Mouse (Mus musculus) heart, embryonic 11.5 days (tissue): ENCODE data around the gene Gm17387. TPM values are rescaled to one million over a fixed set of nuclear protein-coding genes. Genes with fewer than 3 reads are reported as not detected.
"Not testable (repeated sequence)": the region's sequence is repeated elsewhere in the genome, so short reads cannot be mapped to it uniquely, and the experiment has no call there.

Source experiments
- ATAC-seq: fragments of 200-750 bp; cut with Nextera tagmentation; replicated peaks from 2 replicates; pipeline ENCODE4 v1.8.0; 2017; ENCODE audit warnings: moderate library complexity; ENCODE audit not compliant: insufficient number of reproducible peaks, low FRiP score, low TSS enrichment
- H3K27ac ChIP-seq: fragments of 300-500 bp; sonication (generic); 2 replicates; pipeline ENCODE4 v1.5.1; 2014; ENCODE audit warnings: mild to moderate bottlenecking, low read depth, low read length
- H3K27me3 ChIP-seq: fragments of 300-500 bp; sonication (generic); 2 replicates; pipeline ENCODE4 v1.6.1; 2014; ENCODE audit warnings: mild to moderate bottlenecking, low read length, mixed read lengths; ENCODE audit not compliant: control insufficient read depth, insufficient read depth
- H3K36me3 ChIP-seq: fragments of 300-500 bp; sonication (generic); 2 replicates; pipeline ENCODE4 v1.6.1; 2014; ENCODE audit warnings: mild to moderate bottlenecking, low read length, moderate library complexity, mixed read lengths; ENCODE audit not compliant: control insufficient read depth, insufficient read depth
- H3K4me1 ChIP-seq: fragments of 300-500 bp; sonication (generic); 2 replicates; pipeline ENCODE4 v1.6.1; 2014; ENCODE audit warnings: low read length; ENCODE audit not compliant: control insufficient read depth, insufficient read depth
- H3K4me2 ChIP-seq: fragments of 300-500 bp; sonication (generic); 2 replicates; pipeline ENCODE4 v1.6.1; 2014; ENCODE audit warnings: mild to moderate bottlenecking, moderate library complexity
- H3K4me3 ChIP-seq: fragments of 300-500 bp; sonication (generic); 2 replicates; pipeline ENCODE4 v1.5.1; 2014; ENCODE audit warnings: low read depth, low read length
- H3K9ac ChIP-seq: fragments of 300-500 bp; sonication (generic); 2 replicates; pipeline ENCODE4 v1.6.1; 2014; ENCODE audit warnings: mild to moderate bottlenecking, low read depth, low read length, moderate library complexity
- H3K9me3 ChIP-seq: fragments of 300-500 bp; sonication (generic); replicated peaks from 2 replicates; pipeline ENCODE4 v1.6.1; 2016; ENCODE audit warnings: low read length; ENCODE audit not compliant: control insufficient read depth
- WGBS: fragments of 180-500 bp; shearing (Covaris S2); extraction: QIAGEN DNeasy Blood & Tissue Kit; methylation state at CpG from one replicate; pipeline ENCODE4 v1.1.7; 2014; ENCODE audit not compliant: insufficient replicate concordance; 5-methylcytosine and 5-hydroxymethylcytosine counted together
- polyA plus RNA-seq: library from polyadenylated mRNA; unstranded; fragments of >200 nt; fragmentation: Nextera tagmentation; extraction: Ambion mirVana; gene quantifications from 2 replicates; pipeline ENCODE4 v1.2.1, GENCODE M21; 2014

The Gm17387 gene
- polyA plus RNA-seq, 1 experiment from 2014 or later: not detected

DNA sequence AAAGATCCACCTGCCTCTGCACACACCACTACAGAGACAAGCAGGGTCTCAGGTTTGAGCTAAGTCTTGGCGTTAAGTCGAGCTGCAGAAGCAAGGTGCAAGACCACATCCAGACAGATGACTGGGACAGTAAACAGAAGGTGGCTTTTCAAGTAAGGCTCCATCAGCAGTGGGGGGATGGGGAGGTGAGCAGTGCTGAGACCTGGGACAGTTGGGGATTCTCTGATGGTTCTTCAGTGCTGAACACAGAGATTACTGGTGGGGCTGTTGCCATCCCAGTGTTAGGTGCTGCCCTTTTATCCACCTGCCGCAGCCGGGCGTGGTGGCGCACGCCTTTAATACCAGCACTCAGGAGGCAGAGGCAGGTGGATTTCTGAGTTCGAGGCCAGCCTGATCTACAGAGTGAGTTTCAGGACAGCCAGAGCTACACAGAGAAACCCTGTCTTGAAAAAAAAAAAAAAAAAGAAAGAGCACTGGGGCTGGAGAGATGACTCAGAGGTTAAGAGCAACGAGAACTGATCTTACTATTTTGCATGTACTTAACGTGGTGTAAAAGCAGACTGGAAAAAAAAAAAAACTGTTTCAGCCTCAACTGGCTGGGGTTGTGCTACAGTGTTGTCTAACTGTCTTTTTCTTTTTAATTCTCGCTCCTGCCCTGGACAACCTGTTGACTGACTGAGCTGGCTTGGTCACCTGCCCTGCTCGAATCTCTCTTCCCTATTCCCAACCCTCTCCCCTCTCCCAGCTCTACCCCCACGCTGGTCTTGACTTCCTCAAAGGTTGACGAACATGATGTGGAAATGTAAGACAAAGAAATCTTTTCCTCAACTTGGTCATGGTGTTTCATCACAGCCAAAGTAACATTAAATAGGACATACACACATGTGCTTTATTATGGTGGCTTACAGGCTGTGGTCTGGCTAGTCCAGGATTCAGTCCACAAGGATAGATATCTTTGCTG, 7.2 kb upstream of the Gm17387 start:
- H3K27ac ChIP-seq: no peak overlapping the region
- no peak overlapping the region for H3K9ac ChIP-seq
- no peak overlapping the region for H3K4me3 ChIP-seq
- no peaks in the 10 kb centered on the region for H3K36me3 ChIP-seq
- H3K9me3 ChIP-seq: no peaks in the 10 kb centered on the region
- no peak for ATAC-seq
- 76% methylated on average over 14 of the region's 14 CpGs for WGBS
- H3K4me1 ChIP-seq: no peaks in the 10 kb centered on the region
- H3K27me3 ChIP-seq: no peaks in the 10 kb centered on the region
- H3K4me2 ChIP-seq: no peak overlapping the region

DNA sequence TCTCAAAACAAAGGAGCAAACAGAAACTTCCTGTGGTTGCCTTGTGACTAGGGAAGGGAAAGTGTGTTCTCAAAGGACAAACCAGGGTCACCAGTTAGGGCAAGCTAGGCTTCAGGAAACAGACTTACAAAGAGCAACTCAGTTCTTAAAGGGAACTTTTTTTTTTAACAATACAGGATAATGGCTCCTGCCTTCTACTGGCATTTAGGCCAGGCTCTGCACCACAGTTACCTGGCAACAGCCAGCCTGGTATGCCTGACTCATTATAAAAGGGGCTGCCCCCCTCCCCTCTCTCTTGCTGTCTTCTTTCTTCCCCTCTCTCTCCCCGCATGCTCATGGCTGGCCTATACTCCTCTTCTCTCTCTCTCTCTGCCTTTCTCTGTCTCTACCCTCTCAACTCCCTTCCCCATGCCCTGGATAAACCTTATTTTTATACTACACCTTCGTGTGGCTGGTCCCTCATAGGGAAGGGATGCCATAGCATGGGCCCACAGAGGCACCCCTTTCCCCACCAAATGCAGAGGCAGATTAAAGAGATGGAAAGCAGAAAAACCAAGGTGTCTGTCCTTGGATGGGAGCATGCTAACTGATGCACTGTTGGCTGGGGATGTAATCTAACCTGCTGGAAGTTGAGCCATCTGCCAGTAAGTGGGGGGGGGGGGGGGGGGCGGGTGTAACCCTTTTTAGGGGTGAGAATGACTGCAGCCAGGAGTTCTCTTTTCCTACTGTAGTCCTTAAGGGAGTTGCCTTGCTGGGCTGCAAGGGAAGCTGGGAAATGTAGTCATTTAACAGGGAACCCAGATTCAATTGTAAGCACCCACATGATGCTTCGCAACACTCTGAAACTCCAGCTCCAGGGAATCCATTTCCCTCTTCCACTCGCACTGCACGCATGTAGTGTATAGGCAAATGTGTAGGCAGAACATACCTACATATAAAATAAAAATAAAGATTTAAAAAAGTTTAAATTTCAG, 3.8 kb upstream of the Gm17387 start:
- H3K4me1 ChIP-seq: no peaks in the 10 kb centered on the region
- H3K4me2 ChIP-seq: no peak overlapping the region
- H3K36me3 ChIP-seq: no peaks in the 10 kb centered on the region
- WGBS: 52% methylated on average over 6 of the region's 6 CpGs
- H3K4me3 ChIP-seq: no peak overlapping the region
- no peak overlapping the region for H3K27ac ChIP-seq
- H3K9me3 ChIP-seq: no peaks in the 10 kb centered on the region
- no peaks in the 10 kb centered on the region for H3K27me3 ChIP-seq
- 0 out of 2 replicates have a peak, but pooled peaks have one; percentile 10 for ATAC-seq
- no peak overlapping the region for H3K9ac ChIP-seq

DNA sequence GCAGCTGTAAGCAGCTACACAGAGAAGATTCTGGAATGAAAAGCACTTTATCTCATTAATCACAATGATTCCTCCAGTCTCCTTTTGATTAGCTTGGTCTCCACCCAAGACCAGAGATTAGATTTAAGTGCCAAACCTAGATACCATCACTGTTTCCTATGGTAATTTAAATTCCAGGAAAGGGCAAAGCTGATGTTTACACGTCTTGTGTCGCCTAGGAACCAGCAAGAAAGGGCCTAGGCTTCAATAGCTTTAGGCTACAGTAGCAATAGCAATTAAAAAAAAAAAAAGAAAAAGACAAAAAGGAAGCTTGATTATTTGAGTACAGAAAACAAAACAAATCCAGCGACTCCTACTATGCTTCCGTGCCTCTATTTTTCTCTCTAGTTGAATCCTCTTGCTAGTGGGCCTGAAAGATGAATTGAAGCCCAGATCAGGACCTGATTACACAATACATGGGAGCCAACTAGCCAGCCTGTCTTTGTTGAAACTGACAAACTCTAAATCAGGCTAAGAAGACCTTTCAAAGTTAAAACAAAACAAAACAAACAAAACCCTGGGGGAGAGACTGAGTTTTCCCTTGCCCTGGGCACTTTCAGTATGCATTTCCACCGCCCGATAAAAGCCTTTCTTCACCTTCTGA, 2.7 kb upstream of the Gm17387 start:
- H3K4me3 ChIP-seq: no peak overlapping the region
- no peak for ATAC-seq
- no peaks in the 10 kb centered on the region for H3K27me3 ChIP-seq
- no peaks in the 10 kb centered on the region for H3K9me3 ChIP-seq
- no peaks in the 10 kb centered on the region for H3K36me3 ChIP-seq
- 49% methylated on average over 6 of the region's 6 CpGs for WGBS
- H3K4me2 ChIP-seq: no peak overlapping the region
- H3K9ac ChIP-seq: no peak overlapping the region
- peak overlapping the region; percentile 22; the same call in 1 of the 2 replicates for H3K27ac ChIP-seq
- H3K4me1 ChIP-seq: no peaks in the 10 kb centered on the region

DNA sequence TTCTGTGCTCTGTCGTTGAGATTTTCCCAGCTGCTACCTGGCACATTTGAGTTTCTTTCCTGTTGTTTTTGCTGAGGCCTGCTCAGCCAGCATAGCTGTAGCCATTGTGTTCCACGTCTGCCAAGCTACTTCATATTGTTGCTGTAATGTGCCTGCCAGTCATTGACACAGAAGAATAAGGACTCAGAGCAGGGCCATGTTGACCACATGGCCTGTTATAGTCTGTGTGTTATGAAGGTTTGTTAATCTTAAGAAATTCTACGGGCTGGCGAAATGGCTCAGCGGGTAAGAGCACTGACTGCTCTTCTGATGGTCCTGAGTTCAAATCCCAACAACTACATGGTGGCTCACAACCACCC, 2.2 kb upstream of the Gm17387 start:
- no peak for ATAC-seq
- 63% methylated on average over 5 of the region's 5 CpGs for WGBS

DNA sequence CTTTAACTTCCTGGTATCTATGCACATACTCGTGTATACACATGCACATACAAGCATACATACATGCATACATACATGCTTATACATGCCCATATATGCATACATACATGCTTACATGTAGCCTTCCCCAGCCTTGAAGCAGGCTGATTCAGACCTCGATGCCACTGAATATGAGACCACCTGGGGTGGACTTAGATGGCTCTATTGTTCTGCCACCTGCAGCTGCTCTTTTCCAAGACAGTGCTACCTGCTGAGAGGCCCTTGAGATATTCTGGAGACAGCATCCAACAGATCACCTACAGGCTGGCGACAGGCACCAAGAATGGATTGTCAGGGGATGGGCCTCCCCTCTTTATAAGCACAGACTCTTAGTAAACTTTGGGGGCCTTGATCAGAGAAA, 1.5 kb downstream of the Gm17387 start:
- H3K36me3 ChIP-seq: no peaks in the 10 kb centered on the region
- no peak for ATAC-seq
- no peak overlapping the region for H3K4me3 ChIP-seq
- H3K4me2 ChIP-seq: no peak overlapping the region
- 0 out of 2 replicates have a peak, but pooled peaks cover 5% of the 10 kb centered on the region for H3K27me3 ChIP-seq
- H3K27ac ChIP-seq: no peak overlapping the region
- H3K9ac ChIP-seq: no peak overlapping the region
- no peaks in the 10 kb centered on the region for H3K9me3 ChIP-seq
- 56% methylated on average over 3 of the region's 3 CpGs for WGBS
- no peaks in the 10 kb centered on the region for H3K4me1 ChIP-seq

More for the DNA sequence above, 2.2 kb upstream of the Gm17387 start:
- H3K9ac ChIP-seq: no peak overlapping the region
- H3K9me3 ChIP-seq: no peaks in the 10 kb centered on the region
- no peaks in the 10 kb centered on the region for H3K36me3 ChIP-seq
- peak overlapping the region; percentile 22; the same call in 1 of the 2 replicates for H3K27ac ChIP-seq
- no peak overlapping the region for H3K4me3 ChIP-seq
- H3K4me2 ChIP-seq: no peak overlapping the region
- no peaks in the 10 kb centered on the region for H3K27me3 ChIP-seq
- no peaks in the 10 kb centered on the region for H3K4me1 ChIP-seq

DNA sequence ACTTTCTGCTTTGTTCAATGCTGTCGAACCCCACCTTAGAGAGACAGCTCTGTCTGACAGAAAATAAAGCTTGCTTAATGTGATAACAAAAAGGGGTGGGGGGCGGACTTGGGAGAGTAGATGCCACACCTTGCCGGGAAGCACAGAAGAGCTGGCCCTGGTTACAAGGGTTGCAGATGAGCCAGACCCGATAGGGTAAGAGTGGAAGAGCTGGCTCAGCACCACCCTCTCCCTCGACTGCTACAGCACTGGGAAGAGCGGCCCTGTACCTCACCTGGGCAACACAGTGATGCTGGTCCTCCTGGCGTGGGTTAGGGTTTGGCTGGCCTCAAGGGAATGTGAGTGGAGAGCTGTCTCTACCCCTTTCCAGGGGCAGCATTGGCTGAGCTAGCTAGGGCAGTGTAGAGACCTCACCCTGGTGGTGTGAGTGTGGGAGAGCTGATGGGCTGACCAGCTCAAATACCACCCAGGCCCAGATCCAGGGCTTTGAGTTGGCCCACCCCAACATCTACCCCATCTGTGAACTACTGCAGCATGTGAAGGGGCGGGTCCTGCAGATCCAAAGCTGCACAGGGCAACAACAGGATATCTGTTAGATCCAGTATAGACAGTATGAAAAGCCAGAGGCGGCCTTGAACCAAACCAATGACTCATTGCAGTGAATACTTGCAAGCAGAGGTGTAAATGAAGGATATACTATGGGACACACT, 3.7 kb downstream of the Gm17387 start:
- 67% methylated on average over 9 of the region's 9 CpGs for WGBS
- Histone ChIP-seq H3K9me3 (no peaks in the 10 kb centered on the region), H3K36me3 (no peaks in the 10 kb centered on the region), H3K4me1 (no peaks in the 10 kb centered on the region), H3K4me2 (no peak overlapping the region), H3K27ac (no peak overlapping the region), H3K4me3 (no peak overlapping the region), H3K9ac (no peak overlapping the region), H3K27me3 (0 out of 2 replicates have a peak, but pooled peaks cover 5% of the 10 kb centered on the region)
- ATAC-seq: no peak

DNA sequence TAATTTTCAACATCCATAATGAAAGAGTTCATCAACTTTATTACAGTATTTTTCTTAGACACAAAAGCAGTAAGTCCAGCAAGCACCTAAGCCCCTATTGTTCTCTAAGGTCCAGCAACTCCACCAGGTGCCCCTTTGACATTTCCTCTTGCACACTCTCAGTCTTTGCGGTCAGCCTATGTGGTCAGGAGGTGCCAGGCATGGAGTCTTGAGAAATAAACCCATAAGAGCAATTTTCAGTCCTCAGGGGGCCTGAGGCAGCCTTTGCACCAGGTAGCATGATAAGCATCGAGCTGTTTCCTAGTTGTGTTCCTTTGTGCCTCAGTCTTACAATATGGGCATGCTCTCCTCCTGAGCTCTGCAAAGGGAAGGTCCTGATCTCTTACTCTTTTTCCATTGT, 7.7 kb downstream of the Gm17387 start:
- H3K4me2 ChIP-seq, H3K36me3 ChIP-seq, H3K27ac ChIP-seq, H3K4me3 ChIP-seq, H3K9ac ChIP-seq, H3K27me3 ChIP-seq, ATAC-seq, H3K9me3 ChIP-seq, H3K4me1 ChIP-seq: not testable (repeated sequence)
- WGBS: 70% methylated on average over 1 of the region's 2 CpGs
